Mouse (Mus musculus) limb, embryonic 11.5 days (tissue): ENCODE data around the gene Hcrtr2. TPM values are rescaled to one million over a fixed set of nuclear protein-coding genes. Genes with fewer than 3 reads are reported as not detected.
A peak's percentile ranks its signal among the peaks of the same experiment; 100 is the strongest.

Experiments used
- ATAC-seq: fragments of 200-750 bp; cut with Nextera tagmentation; 2 replicates; pipeline ENCODE4 v1.8.0; 2017; ENCODE audit warnings: low read depth; ENCODE audit not compliant: insufficient number of reproducible peaks, low FRiP score, low TSS enrichment
- DNase-seq: peaks from one replicate; pipeline ENCODE4 v3.0.0-alpha.2; 2015; ENCODE audit warnings: low spot score
- H3K27ac ChIP-seq: fragments of 300-500 bp; sonication (generic); replicated peaks from 2 replicates; pipeline ENCODE4 v1.5.1; 2014; ENCODE audit warnings: low read depth, mild to moderate bottlenecking, low read length
- H3K27me3 ChIP-seq: fragments of 300-500 bp; sonication (generic); 2 replicates; pipeline ENCODE4 v1.6.1; 2014; ENCODE audit warnings: mild to moderate bottlenecking, low read length, mixed read lengths; ENCODE audit not compliant: control insufficient read depth, insufficient read depth
- H3K36me3 ChIP-seq: fragments of 300-500 bp; sonication (generic); 2 replicates; pipeline ENCODE4 v1.6.1; 2014; ENCODE audit warnings: mild to moderate bottlenecking, low read length, moderate library complexity, mixed read lengths; ENCODE audit not compliant: control insufficient read depth, insufficient read depth
- H3K4me1 ChIP-seq: fragments of 300-500 bp; sonication (generic); 2 replicates; pipeline ENCODE4 v1.6.1; 2014; ENCODE audit warnings: low read length, mixed read lengths; ENCODE audit not compliant: control insufficient read depth, insufficient read depth
- H3K4me2 ChIP-seq: fragments of 300-500 bp; sonication (generic); 2 replicates; pipeline ENCODE4 v1.6.1; 2014; ENCODE audit warnings: low read depth, mild to moderate bottlenecking, moderate library complexity; ENCODE audit not compliant: severe bottlenecking
- H3K4me3 ChIP-seq: fragments of 300-500 bp; sonication (generic); 2 replicates; pipeline ENCODE4 v1.5.1; 2014; ENCODE audit warnings: low read depth, low read length
- H3K9ac ChIP-seq: fragments of 300-500 bp; sonication (generic); 2 replicates; pipeline ENCODE4 v1.6.1; 2014; ENCODE audit warnings: mild to moderate bottlenecking, low read length
- H3K9me3 ChIP-seq: fragments of 300-500 bp; sonication (generic); 2 replicates; pipeline ENCODE4 v1.6.1; 2016; ENCODE audit warnings: low read length; ENCODE audit not compliant: control insufficient read depth
- WGBS: fragments of 180-500 bp; shearing (Covaris S2); extraction: QIAGEN DNeasy Blood & Tissue Kit; methylation state at CpG from one replicate; pipeline ENCODE4 v1.1.7; 2014; 5-methylcytosine and 5-hydroxymethylcytosine counted together
- polyA plus RNA-seq: library from polyadenylated mRNA; unstranded; fragments of >200 nt; fragmentation: Nextera tagmentation; extraction: Ambion mirVana; gene quantifications from 2 replicates; pipeline ENCODE4 v1.2.1, GENCODE M21; 2014

The Hcrtr2 gene
- polyA plus RNA-seq, 1 experiment from 2014 or later: 0.47 TPM

- ATAC-seq: no peak
- H3K27ac ChIP-seq: no peak overlapping the region
- H3K4me2 ChIP-seq: no peak overlapping the region
- H3K36me3 ChIP-seq: no peaks in the 10 kb centered on the region
- no peak overlapping the region for H3K9ac ChIP-seq
- no peak for DNase-seq
- 69% methylated on average over 11 of the region's 11 CpGs for WGBS
- H3K27me3 ChIP-seq: no peaks in the 10 kb centered on the region
- H3K4me3 ChIP-seq: no peak overlapping the region
- no peaks in the 10 kb centered on the region for H3K9me3 ChIP-seq
- H3K4me1 ChIP-seq: peaks cover 8% of the 10 kb centered on the region; the same call in 1 of the 2 replicates
These were observed 93.3 kb downstream of the Hcrtr2 start for GRCm38 (mm10) chr9:76230400-76230799.

GRCm38 (mm10) chr9:76217178-76217975 is 106.3 kb downstream of the Hcrtr2 start:
- Histone ChIP-seq H3K27ac (no peak overlapping the region), H3K9ac (no peak overlapping the region), H3K27me3 (no peaks in the 10 kb centered on the region), H3K4me2 (no peak overlapping the region), H3K36me3 (no peaks in the 10 kb centered on the region), H3K4me1 (no peaks in the 10 kb centered on the region), H3K9me3 (no peaks in the 10 kb centered on the region), H3K4me3 (no peak overlapping the region)
- DNase-seq (no peak), ATAC-seq (no peak)
- WGBS: 71% methylated on average over 4 of the region's 4 CpGs

DNA sequence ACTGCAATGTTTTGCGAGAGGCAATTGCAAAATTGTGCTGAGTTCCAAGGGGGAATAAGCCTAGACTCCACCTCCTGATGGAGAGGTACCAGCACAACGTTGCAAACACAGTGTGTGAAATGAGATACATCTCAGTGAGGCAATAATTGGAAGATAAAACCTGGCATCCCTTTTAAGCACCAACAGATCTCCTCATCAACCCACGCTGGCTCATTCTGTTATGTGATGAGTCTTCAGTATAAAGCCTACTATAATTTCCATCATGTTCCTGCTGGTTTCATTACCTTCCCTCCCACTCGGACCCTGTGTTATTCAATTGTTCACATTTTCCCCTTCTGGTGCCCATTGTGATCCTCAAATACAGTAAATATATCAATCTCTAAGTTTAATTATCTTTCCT is 109.0 kb downstream of the Hcrtr2 start:
- DNase-seq: no peak
- Histone ChIP-seq H3K27me3 (no peaks in the 10 kb centered on the region), H3K9ac (no peak overlapping the region), H3K9me3 (no peaks in the 10 kb centered on the region), H3K36me3 (no peaks in the 10 kb centered on the region), H3K27ac (no peak overlapping the region), H3K4me2 (no peak overlapping the region), H3K4me1 (no peaks in the 10 kb centered on the region), H3K4me3 (no peak overlapping the region)
- no peak for ATAC-seq
- 75% methylated on average over 4 of the region's 4 CpGs for WGBS

- Histone ChIP-seq H3K9ac (no peak within 1 kb of the TSS), H3K9me3 (no peaks in the 10 kb centered on the region), H3K4me3 (no peak within 1 kb of the TSS), H3K4me1 (no peaks in the 10 kb centered on the region), H3K4me2 (no peak within 1 kb of the TSS), H3K27ac (no peak within 1 kb of the TSS), H3K36me3 (no peaks in the 10 kb centered on the region), H3K27me3 (no peaks in the 10 kb centered on the region)
- no peak for DNase-seq
- WGBS: 91% methylated on average over 2 of the region's 2 CpGs
- no peak for ATAC-seq
These were observed 110.1 kb downstream of the Hcrtr2 start, which contains the start of gene Gfral for GRCm38 (mm10) chr9:76213557-76213956. Gene Gfral (minus strand): TSS chr9:76213657.

DNA sequence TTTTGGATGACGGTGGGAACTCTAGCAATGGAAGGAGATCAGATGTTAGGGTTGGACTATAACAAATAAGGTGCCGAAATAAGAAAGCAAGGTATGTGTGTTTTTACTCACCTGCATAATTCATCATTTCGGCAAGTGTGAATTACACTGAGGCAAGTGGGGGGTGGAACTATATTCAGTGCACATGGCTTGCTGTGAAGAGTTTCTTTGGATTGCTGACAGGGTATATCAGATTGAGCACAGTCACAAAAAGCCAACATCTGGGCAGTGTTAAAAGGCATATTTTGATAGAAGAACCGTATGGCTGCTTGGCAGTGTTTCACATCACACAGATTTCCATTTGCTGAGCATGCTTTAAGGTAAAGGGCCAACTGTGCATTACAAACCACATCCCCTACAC is 126.7 kb downstream of the Hcrtr2 start:
- Histone ChIP-seq H3K27me3 (no peaks in the 10 kb centered on the region), H3K4me3 (no peak overlapping the region), H3K36me3 (no peaks in the 10 kb centered on the region), H3K9ac (no peak overlapping the region), H3K27ac (no peak overlapping the region), H3K4me1 (no peaks in the 10 kb centered on the region), H3K9me3 (no peaks in the 10 kb centered on the region), H3K4me2 (no peak overlapping the region)
- peak; percentile 57; the same call in 1 of the 2 replicates for ATAC-seq
- WGBS: 68% methylated on average over 4 of the region's 4 CpGs
- DNase-seq: no peak

DNA sequence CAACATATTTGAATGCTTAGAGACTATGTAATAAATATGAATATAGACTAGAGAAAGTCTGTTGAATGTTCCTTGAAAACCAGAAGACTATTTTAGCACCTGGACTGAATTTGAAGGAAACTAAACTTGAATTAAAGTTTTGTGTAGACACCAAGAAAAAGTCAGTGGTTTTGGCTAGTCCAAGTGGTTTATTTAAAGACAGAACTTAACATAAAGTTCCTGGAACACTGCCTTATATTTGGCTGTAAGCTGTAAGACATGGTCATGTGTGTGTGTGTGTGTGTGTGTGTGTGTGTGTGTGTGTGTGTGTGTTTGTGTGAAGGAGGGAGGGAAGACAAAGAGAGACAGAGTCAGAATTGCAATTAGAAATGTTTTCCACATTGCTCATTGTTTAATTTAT is 144.4 kb downstream of the Hcrtr2 start:
- no peak overlapping the region for H3K4me2 ChIP-seq
- ATAC-seq (no peak), DNase-seq (no peak)
- no peaks in the 10 kb centered on the region for H3K4me1 ChIP-seq
- no peaks in the 10 kb centered on the region for H3K9me3 ChIP-seq
- no peak overlapping the region for H3K4me3 ChIP-seq
- no peaks in the 10 kb centered on the region for H3K27me3 ChIP-seq
- H3K27ac ChIP-seq: no peak overlapping the region
- H3K36me3 ChIP-seq: no peaks in the 10 kb centered on the region
- no peak overlapping the region for H3K9ac ChIP-seq

Other genes with a start within 250 kb of the Hcrtr2 start
- gene Gfral, start 110.2 kb downstream of the Hcrtr2 start, polyA plus RNA-seq: not detected in 2 replicates
- 0.84 and 0.98 TPM in 2 replicates for gene Fam83b, start 243.3 kb upstream of the Hcrtr2 start, polyA plus RNA-seq